Mouse (Mus musculus): Measurements from ENCODE around the gene Prcc. TPM values are rescaled to one million over a fixed set of nuclear protein-coding genes. Genes with fewer than 3 reads are reported as not detected.
A peak's percentile ranks its signal among the peaks of the same experiment; 100 is the strongest.
"Not testable (repeated sequence)": the region's sequence is repeated elsewhere in the genome, so short reads cannot be mapped to it uniquely, and the experiment has no call there.

Gene Prcc
- polyA plus RNA-seq, 1 experiment from 2014 or later: 14.7 TPM

GRCm38 (mm10) chr3:87877730-87878129 lies 7.7 kb downstream of the Prcc start:
- Histone ChIP-seq H3K36me3 (ENCODE audit: control insufficient read depth, insufficient read depth, low read length) (peaks cover 48% of the 10 kb centered on the region), H3K27me3 (replicated peaks; ENCODE audit: control insufficient read depth, insufficient read depth, low read length) (no peaks in the 10 kb centered on the region), H3K9me3 (ENCODE audit: control insufficient read depth, low read length) (no peaks in the 10 kb centered on the region), H3K4me2 (ENCODE audit: low read length) (no peak overlapping the region), H3K27ac (ENCODE audit: low read depth) (no peak overlapping the region), H3K4me3 (ENCODE audit: low read depth, low read length) (no peak overlapping the region), H3K4me1 (replicated peaks; ENCODE audit: control insufficient read depth, insufficient read depth, low read length) (no peaks in the 10 kb centered on the region), H3K9ac (ENCODE audit: low read length) (no peak overlapping the region)
- DNase-seq (ENCODE audit: low spot score) (no peak), ATAC-seq (replicated peaks; ENCODE audit: low FRiP score, low TSS enrichment, low read depth) (no peak)
- WGBS: 92% methylated on average over 4 of the region's 4 CpGs

GRCm38 (mm10) chr3:87864111-87864510 lies 21.3 kb downstream of the Prcc start:
- H3K4me1 ChIP-seq (replicated peaks; ENCODE audit: control insufficient read depth, insufficient read depth, low read length); H3K9ac ChIP-seq (ENCODE audit: low read length); H3K27ac ChIP-seq (ENCODE audit: low read depth); ATAC-seq (replicated peaks; ENCODE audit: low FRiP score, low TSS enrichment, low read depth); H3K4me3 ChIP-seq (ENCODE audit: low read depth, low read length); DNase-seq (ENCODE audit: low spot score); H3K9me3 ChIP-seq (ENCODE audit: control insufficient read depth, low read length); H3K4me2 ChIP-seq (ENCODE audit: low read length); H3K27me3 ChIP-seq (replicated peaks; ENCODE audit: control insufficient read depth, insufficient read depth, low read length): not testable (repeated sequence)
- peaks cover 87% of the 10 kb centered on the region for H3K36me3 ChIP-seq (ENCODE audit: control insufficient read depth, insufficient read depth, low read length)
- WGBS: 89% methylated on average over 4 of the region's 4 CpGs

GRCm38 (mm10) chr3:87859813-87860212 lies 25.6 kb downstream of the Prcc start:
- Histone ChIP-seq H3K27ac (ENCODE audit: low read depth) (no peak overlapping the region), H3K27me3 (replicated peaks; ENCODE audit: control insufficient read depth, insufficient read depth, low read length) (no peaks in the 10 kb centered on the region), H3K4me2 (ENCODE audit: low read length) (no peak overlapping the region), H3K4me3 (ENCODE audit: low read depth, low read length) (no peak overlapping the region), H3K36me3 (ENCODE audit: control insufficient read depth, insufficient read depth, low read length) (peaks cover 69% of the 10 kb centered on the region), H3K4me1 (replicated peaks; ENCODE audit: control insufficient read depth, insufficient read depth, low read length) (no peaks in the 10 kb centered on the region), H3K9ac (ENCODE audit: low read length) (no peak overlapping the region), H3K9me3 (ENCODE audit: control insufficient read depth, low read length) (no peaks in the 10 kb centered on the region)
- WGBS: 27% methylated on average over 3 of the region's 3 CpGs
- 0 out of 2 replicates have a peak, but pooled peaks have one; percentile 17 for ATAC-seq (replicated peaks; ENCODE audit: low FRiP score, low TSS enrichment, low read depth)
- peak; percentile 75 for DNase-seq (ENCODE audit: low spot score)

GRCm38 (mm10) chr3:87857666-87858065 lies 27.7 kb downstream of the Prcc start:
- 95% methylated on average over 8 of the region's 8 CpGs for WGBS
- H3K9ac ChIP-seq (ENCODE audit: low read length): no peak overlapping the region
- no peak overlapping the region for H3K4me3 ChIP-seq (ENCODE audit: low read depth, low read length)
- DNase-seq (ENCODE audit: low spot score) (no peak), ATAC-seq (replicated peaks; ENCODE audit: low FRiP score, low TSS enrichment, low read depth) (no peak)
- no peak overlapping the region for H3K27ac ChIP-seq (ENCODE audit: low read depth)
- peaks cover 54% of the 10 kb centered on the region for H3K36me3 ChIP-seq (ENCODE audit: control insufficient read depth, insufficient read depth, low read length)
- no peaks in the 10 kb centered on the region for H3K9me3 ChIP-seq (ENCODE audit: control insufficient read depth, low read length)
- H3K4me2 ChIP-seq (ENCODE audit: low read length): no peak overlapping the region
- no peaks in the 10 kb centered on the region for H3K27me3 ChIP-seq (replicated peaks; ENCODE audit: control insufficient read depth, insufficient read depth, low read length)
- H3K4me1 ChIP-seq (replicated peaks; ENCODE audit: control insufficient read depth, insufficient read depth, low read length): no peaks in the 10 kb centered on the region

- Histone ChIP-seq H3K4me1 (replicated peaks; ENCODE audit: control insufficient read depth, insufficient read depth, low read length) (no peaks in the 10 kb centered on the region), H3K4me3 (ENCODE audit: low read depth, low read length) (no peak overlapping the region), H3K9ac (ENCODE audit: low read length) (no peak overlapping the region), H3K36me3 (ENCODE audit: control insufficient read depth, insufficient read depth, low read length) (peaks cover 39% of the 10 kb centered on the region), H3K4me2 (ENCODE audit: low read length) (no peak overlapping the region), H3K27me3 (replicated peaks; ENCODE audit: control insufficient read depth, insufficient read depth, low read length) (no peaks in the 10 kb centered on the region), H3K9me3 (ENCODE audit: control insufficient read depth, low read length) (no peaks in the 10 kb centered on the region), H3K27ac (ENCODE audit: low read depth) (no peak overlapping the region)
- no peak for ATAC-seq (replicated peaks; ENCODE audit: low FRiP score, low TSS enrichment, low read depth)
- DNase-seq (ENCODE audit: low spot score): no peak
- 85% methylated on average over 8 of the region's 8 CpGs for WGBS
Measured at GRCm38 (mm10) chr3:87855936-87856335, 29.5 kb downstream of the Prcc start.

- no peak for ATAC-seq (replicated peaks; ENCODE audit: low FRiP score, low TSS enrichment, low read depth)
- Histone ChIP-seq H3K4me2 (ENCODE audit: low read length) (no peak overlapping the region), H3K4me1 (replicated peaks; ENCODE audit: control insufficient read depth, insufficient read depth, low read length) (no peaks in the 10 kb centered on the region), H3K27me3 (replicated peaks; ENCODE audit: control insufficient read depth, insufficient read depth, low read length) (no peaks in the 10 kb centered on the region), H3K9me3 (ENCODE audit: control insufficient read depth, low read length) (no peaks in the 10 kb centered on the region), H3K4me3 (ENCODE audit: low read depth, low read length) (no peak overlapping the region), H3K27ac (ENCODE audit: low read depth) (no peak overlapping the region), H3K9ac (ENCODE audit: low read length) (no peak overlapping the region), H3K36me3 (ENCODE audit: control insufficient read depth, insufficient read depth, low read length) (peaks cover 33% of the 10 kb centered on the region)
- no peak for DNase-seq (ENCODE audit: low spot score)
- 41% methylated on average over 7 of the region's 7 CpGs for WGBS
Measured at GRCm38 (mm10) chr3:87854795-87855568, 30.4 kb downstream of the Prcc start.

- Histone ChIP-seq H3K9me3 (ENCODE audit: control insufficient read depth, low read length) (no peaks in the 10 kb centered on the region), H3K27me3 (replicated peaks; ENCODE audit: control insufficient read depth, insufficient read depth, low read length) (no peaks in the 10 kb centered on the region), H3K27ac (ENCODE audit: low read depth) (no peak overlapping the region), H3K9ac (ENCODE audit: low read length) (no peak overlapping the region), H3K4me1 (replicated peaks; ENCODE audit: control insufficient read depth, insufficient read depth, low read length) (no peaks in the 10 kb centered on the region), H3K4me3 (ENCODE audit: low read depth, low read length) (no peak overlapping the region), H3K4me2 (ENCODE audit: low read length) (no peak overlapping the region), H3K36me3 (ENCODE audit: control insufficient read depth, insufficient read depth, low read length) (no peaks in the 10 kb centered on the region)
- 82% methylated on average over 14 of the region's 14 CpGs for WGBS
- DNase-seq (ENCODE audit: low spot score): no peak
- ATAC-seq (replicated peaks; ENCODE audit: low FRiP score, low TSS enrichment, low read depth): no peak
Measured at GRCm38 (mm10) chr3:87849117-87849516, 36.3 kb downstream of the Prcc start.

GRCm38 (mm10) chr3:87847680-87848079 lies 37.7 kb downstream of the Prcc start:
- Histone ChIP-seq H3K4me3 (ENCODE audit: low read depth, low read length) (no peak overlapping the region), H3K4me2 (ENCODE audit: low read length) (no peak overlapping the region), H3K27me3 (replicated peaks; ENCODE audit: control insufficient read depth, insufficient read depth, low read length) (no peaks in the 10 kb centered on the region), H3K27ac (ENCODE audit: low read depth) (no peak overlapping the region), H3K36me3 (ENCODE audit: control insufficient read depth, insufficient read depth, low read length) (no peaks in the 10 kb centered on the region), H3K9me3 (ENCODE audit: control insufficient read depth, low read length) (no peaks in the 10 kb centered on the region), H3K9ac (ENCODE audit: low read length) (no peak overlapping the region), H3K4me1 (replicated peaks; ENCODE audit: control insufficient read depth, insufficient read depth, low read length) (no peaks in the 10 kb centered on the region)
- no peak for DNase-seq (ENCODE audit: low spot score)
- 80% methylated on average over 5 of the region's 5 CpGs for WGBS
- no peak for ATAC-seq (replicated peaks; ENCODE audit: low FRiP score, low TSS enrichment, low read depth)

- Histone ChIP-seq H3K9ac (ENCODE audit: low read length) (no peak within 1 kb of the TSS), H3K4me2 (ENCODE audit: low read length) (no peak within 1 kb of the TSS), H3K27me3 (replicated peaks; ENCODE audit: control insufficient read depth, insufficient read depth, low read length) (no peaks in the 10 kb centered on the region), H3K4me1 (replicated peaks; ENCODE audit: control insufficient read depth, insufficient read depth, low read length) (no peaks in the 10 kb centered on the region), H3K4me3 (ENCODE audit: low read depth, low read length) (no peak within 1 kb of the TSS), H3K27ac (ENCODE audit: low read depth) (no peak within 1 kb of the TSS), H3K9me3 (ENCODE audit: control insufficient read depth, low read length) (no peaks in the 10 kb centered on the region), H3K36me3 (ENCODE audit: control insufficient read depth, insufficient read depth, low read length) (no peaks in the 10 kb centered on the region)
- no peak for ATAC-seq (replicated peaks; ENCODE audit: low FRiP score, low TSS enrichment, low read depth)
- no peak for DNase-seq (ENCODE audit: low spot score)
- WGBS: 67% methylated on average over 7 of the region's 7 CpGs
Measured at GRCm38 (mm10) chr3:87846650-87847110, 38.7 kb downstream of the Prcc start, which contains the start of gene Sh2d2a. TSS of gene Sh2d2a (plus strand) at chr3:87846755.
